Mouse (Mus musculus) activated CD4-positive, CD25-positive, alpha-beta regulatory T cell (primary cell): ENCODE data around the gene Ing2. TPM values are rescaled to one million over a fixed set of nuclear protein-coding genes. Genes with fewer than 3 reads are reported as not detected.

Experiments
- polyA plus RNA-seq, 2 experiments: library from polyadenylated mRNA; unstranded; fragments of 100-300 nt; shearing (Covaris generic); gene quantifications; one replicate each; pipeline ENCODE4 v1.2.1; 2017

Gene Ing2
- 10 to 100 TPM; 30.7 to 41.9 TPM for polyA plus RNA-seq

GRCm38 (mm10) chr8:47674777-47675710 is at the start of gene Ing2:
Ing2 (minus strand) TSS chr8:47675556.

GRCm38 (mm10) chr8:47713761-47714745 is 38.7 kb upstream of the Ing2 start, which contains the start of gene Cdkn2aip:
Cdkn2aip (minus strand) TSS chr8:47713932.

Other genes starting within 250 kb of the Ing2 start
- under 1 TPM in 1 of 2 experiments, not detected in 1; 0.29 TPM for gene Stox2, start 229.2 kb downstream of the Ing2 start, polyA plus RNA-seq
- 10 to 100 TPM; 33.5 to 39.6 TPM for gene Trappc11, start 142.1 kb downstream of the Ing2 start, polyA plus RNA-seq
- gene Rwdd4a, start 141.9 kb downstream of the Ing2 start, polyA plus RNA-seq: 10 to 100 TPM; 36.2 to 54.1 TPM
- 10 to 100 TPM; 44.5 to 45.0 TPM for gene Cdkn2aip, start 38.4 kb upstream of the Ing2 start, polyA plus RNA-seq
- not detected for gene Cldn24, start 146.6 kb upstream of the Ing2 start, polyA plus RNA-seq
- not detected for gene Cldn22, start 148.9 kb upstream of the Ing2 start, polyA plus RNA-seq